Mouse (Mus musculus): ENCODE data around the gene Olfr229. TPM values are rescaled to one million over a fixed set of nuclear protein-coding genes. Genes with fewer than 3 reads are reported as not detected.
A peak's percentile ranks its signal among the peaks of the same experiment; 100 is the strongest.
"Not testable (repeated sequence)": the region's sequence is repeated elsewhere in the genome, so short reads cannot be mapped to it uniquely, and the experiment has no call there.

Gene Olfr229
- not detected in 2 replicates for polyA plus RNA-seq (2015; fragmentation: Nextera tagmentation; extraction: Ambion mirVana)

DNA sequence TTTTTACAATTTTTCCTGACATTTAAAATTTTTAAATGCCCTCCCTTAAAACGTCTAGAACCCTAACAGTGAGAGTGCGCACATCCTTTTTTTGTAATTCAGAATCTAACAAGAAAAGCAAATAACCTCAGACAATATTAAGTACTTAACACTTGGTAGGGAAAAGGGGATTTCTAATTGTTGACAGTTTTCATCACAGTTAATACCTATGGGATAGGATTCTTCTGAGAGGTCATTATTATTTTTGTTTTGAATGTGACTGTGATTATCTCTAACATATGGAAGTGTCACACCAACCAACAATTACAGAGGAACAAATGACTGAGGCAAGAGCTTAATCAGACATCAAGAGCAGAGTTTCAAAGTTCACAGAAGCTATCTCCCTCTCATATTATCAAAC is at the start of gene Olfr229:
Gene Olfr229 (plus strand): TSS at position 301 of the 400 bp plus-strand sequence.
- no peak within 1 kb of the TSS for H3K4me2 ChIP-seq

DNA sequence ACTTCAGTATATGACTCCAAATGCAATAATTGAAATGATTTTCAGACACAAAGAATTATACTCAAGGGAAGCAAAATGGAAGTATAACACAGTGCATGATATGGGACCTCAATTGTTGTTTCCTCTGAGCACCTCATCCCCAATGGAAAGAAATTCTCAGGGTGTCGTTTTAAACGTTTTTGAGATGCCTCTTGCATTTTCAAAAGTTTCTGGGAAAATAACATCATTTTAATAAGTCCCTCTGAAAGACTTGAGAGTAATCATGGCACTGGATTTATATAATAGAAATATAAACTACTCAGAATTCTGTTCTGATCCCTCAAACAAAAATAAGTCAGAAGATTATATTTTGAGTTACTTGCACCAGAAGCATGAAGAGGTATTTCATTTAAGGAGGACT is 41.0 kb upstream of the Olfr229 start, which contains the start of gene Olfr972:
Gene Olfr972 (plus strand): TSS at position 301 of the 400 bp plus-strand sequence.
- H3K9ac ChIP-seq: no peak within 1 kb of the TSS
- no peaks in the 10 kb centered on the region for H3K4me1 ChIP-seq (replicated peaks)
- no peaks in the 10 kb centered on the region for H3K9me3 ChIP-seq
- no peak within 1 kb of the TSS for H3K4me2 ChIP-seq
- 73% methylated on average over 2 of the region's 2 CpGs for WGBS
- H3K27me3 ChIP-seq: no peaks in the 10 kb centered on the region
- no peak for ATAC-seq (ENCODE audit: low FRiP score)
- H3K27ac ChIP-seq: no peak within 1 kb of the TSS
- H3K36me3 ChIP-seq: no peaks in the 10 kb centered on the region
- no peak within 1 kb of the TSS for H3K4me3 ChIP-seq

More for the DNA sequence above, at the start of gene Olfr229:
- no peak for ATAC-seq (ENCODE audit: low FRiP score)
- Histone ChIP-seq H3K27ac (no peak within 1 kb of the TSS), H3K9ac (no peak within 1 kb of the TSS), H3K27me3 (no peaks in the 10 kb centered on the region), H3K9me3 (no peaks in the 10 kb centered on the region), H3K4me1 (replicated peaks) (no peaks in the 10 kb centered on the region), H3K36me3 (no peaks in the 10 kb centered on the region), H3K4me3 (no peak within 1 kb of the TSS)
- WGBS: 80% methylated on average over 2 of the region's 2 CpGs

DNA sequence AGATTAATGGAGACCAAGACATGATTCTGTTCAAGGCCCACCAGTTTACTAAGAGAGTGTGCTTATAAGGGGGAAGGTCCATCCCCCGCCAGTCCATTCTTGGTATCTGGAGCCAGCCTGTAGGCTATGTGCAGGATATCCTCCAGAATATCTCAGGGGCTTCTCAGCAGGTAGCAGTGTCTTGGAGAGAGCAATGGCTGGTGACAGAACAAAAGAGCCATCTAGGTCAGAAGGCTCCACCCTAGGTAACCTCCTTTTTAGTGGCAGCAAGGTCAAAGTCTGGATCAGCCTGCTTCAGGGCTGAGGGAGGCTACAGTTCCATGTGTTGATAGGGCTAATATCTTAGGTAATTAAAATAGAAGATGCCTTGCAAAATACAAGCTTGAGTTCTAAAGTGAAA is 35.1 kb upstream of the Olfr229 start:
- H3K9ac ChIP-seq; ATAC-seq (ENCODE audit: low FRiP score); H3K4me1 ChIP-seq (replicated peaks); H3K27ac ChIP-seq; H3K4me2 ChIP-seq; H3K36me3 ChIP-seq; H3K9me3 ChIP-seq; H3K4me3 ChIP-seq; H3K27me3 ChIP-seq: not testable (repeated sequence)
- WGBS: 88% methylated on average over 1 of the region's 1 CpGs

DNA sequence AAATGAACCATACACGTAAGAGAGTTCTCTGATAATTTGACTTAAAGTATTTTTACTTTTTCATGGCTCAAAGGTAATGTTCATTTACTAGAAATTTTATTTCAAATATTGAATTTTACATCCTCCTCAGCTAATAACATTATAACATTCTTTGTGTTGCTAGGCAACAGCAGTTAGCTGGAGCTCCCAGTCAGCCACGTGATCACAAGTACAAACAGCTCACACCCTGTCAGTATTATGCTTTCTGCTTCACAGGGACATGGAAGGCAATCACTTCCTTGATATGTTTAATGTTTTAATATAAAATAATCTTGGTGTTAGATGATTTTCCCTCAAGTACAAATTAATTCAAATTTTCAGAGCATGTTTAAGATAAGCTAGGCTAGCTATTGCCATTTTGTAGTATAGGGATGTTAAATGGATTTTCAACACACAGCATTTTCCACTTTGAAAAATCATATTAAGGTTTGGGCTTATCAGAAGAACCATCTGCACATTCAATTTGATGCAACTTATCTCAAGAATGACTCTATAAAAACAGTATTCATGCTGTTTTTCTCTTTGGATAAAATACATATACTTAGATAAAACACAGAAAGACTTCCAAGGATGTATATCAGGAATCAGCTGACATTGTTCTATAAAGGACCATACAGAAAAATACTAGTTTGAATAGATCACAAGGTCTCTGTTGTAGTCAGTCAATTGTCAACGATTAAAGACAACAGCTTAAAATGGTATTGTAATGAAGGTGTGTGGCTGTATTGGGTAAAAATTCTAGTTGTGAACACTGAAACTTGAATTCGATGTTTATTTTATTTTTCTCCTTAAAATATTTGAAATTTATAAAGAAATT is 29.4 kb upstream of the Olfr229 start:
- H3K36me3 ChIP-seq; H3K4me3 ChIP-seq; H3K9ac ChIP-seq; H3K27me3 ChIP-seq; H3K27ac ChIP-seq; H3K9me3 ChIP-seq; H3K4me2 ChIP-seq; H3K4me1 ChIP-seq (replicated peaks): not testable (repeated sequence)
- WGBS: no CpG with 5 or more reads among the region's 4 CpGs
- ATAC-seq (ENCODE audit: low FRiP score): peak; percentile 87

DNA sequence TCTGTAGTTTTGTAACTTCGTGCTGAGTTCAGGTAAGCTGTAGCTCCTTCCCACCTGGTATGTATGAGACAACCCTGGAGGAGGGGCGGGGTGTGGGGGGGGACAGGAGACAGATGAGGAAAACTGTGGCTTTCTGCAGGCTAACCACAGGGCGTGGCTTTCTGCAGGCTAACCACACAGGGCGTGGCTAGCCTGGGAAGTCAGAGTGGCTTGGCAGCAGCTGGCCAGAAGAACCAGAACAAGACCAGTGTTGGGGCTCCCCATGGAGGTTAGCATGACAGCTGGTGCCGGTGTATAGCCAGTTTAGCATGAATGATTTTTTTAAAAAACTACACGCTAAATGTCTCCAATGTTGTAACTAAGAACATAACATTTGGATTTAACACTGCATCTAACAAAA is 2.0 kb upstream of the Olfr229 start:
- WGBS: 77% methylated on average over 6 of the region's 6 CpGs
- Histone ChIP-seq H3K4me1 (replicated peaks) (no peaks in the 10 kb centered on the region), H3K36me3 (no peaks in the 10 kb centered on the region), H3K9ac (no peak overlapping the region), H3K4me3 (no peak overlapping the region), H3K27ac (no peak overlapping the region), H3K27me3 (no peaks in the 10 kb centered on the region), H3K4me2 (no peak overlapping the region), H3K9me3 (no peaks in the 10 kb centered on the region)
- ATAC-seq (ENCODE audit: low FRiP score): no peak

DNA sequence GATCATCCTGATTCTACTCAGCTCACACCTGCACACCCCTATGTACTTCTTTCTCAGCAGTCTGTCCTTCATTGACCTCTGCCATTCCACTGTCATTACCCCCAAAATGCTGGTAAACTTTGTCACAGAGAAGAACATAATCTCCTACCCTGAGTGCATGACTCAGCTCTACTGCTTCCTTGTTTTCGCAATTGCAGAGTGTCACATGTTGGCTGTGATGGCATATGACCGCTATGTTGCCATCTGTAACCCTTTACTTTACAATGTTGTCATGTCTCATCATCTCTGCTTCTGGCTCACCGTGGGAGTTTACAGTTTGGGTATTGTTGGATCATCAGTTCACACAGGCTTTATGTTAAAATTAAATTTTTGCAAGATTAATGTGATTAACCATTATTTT is 2.8 kb downstream of the Olfr229 start:
- Histone ChIP-seq H3K4me2 (no peak overlapping the region), H3K27me3 (no peaks in the 10 kb centered on the region), H3K9ac (no peak overlapping the region), H3K36me3 (no peaks in the 10 kb centered on the region), H3K4me3 (no peak overlapping the region), H3K9me3 (no peaks in the 10 kb centered on the region), H3K27ac (no peak overlapping the region), H3K4me1 (replicated peaks) (no peaks in the 10 kb centered on the region)
- 93% methylated on average over 3 of the region's 3 CpGs for WGBS
- no peak for ATAC-seq (ENCODE audit: low FRiP score)

DNA sequence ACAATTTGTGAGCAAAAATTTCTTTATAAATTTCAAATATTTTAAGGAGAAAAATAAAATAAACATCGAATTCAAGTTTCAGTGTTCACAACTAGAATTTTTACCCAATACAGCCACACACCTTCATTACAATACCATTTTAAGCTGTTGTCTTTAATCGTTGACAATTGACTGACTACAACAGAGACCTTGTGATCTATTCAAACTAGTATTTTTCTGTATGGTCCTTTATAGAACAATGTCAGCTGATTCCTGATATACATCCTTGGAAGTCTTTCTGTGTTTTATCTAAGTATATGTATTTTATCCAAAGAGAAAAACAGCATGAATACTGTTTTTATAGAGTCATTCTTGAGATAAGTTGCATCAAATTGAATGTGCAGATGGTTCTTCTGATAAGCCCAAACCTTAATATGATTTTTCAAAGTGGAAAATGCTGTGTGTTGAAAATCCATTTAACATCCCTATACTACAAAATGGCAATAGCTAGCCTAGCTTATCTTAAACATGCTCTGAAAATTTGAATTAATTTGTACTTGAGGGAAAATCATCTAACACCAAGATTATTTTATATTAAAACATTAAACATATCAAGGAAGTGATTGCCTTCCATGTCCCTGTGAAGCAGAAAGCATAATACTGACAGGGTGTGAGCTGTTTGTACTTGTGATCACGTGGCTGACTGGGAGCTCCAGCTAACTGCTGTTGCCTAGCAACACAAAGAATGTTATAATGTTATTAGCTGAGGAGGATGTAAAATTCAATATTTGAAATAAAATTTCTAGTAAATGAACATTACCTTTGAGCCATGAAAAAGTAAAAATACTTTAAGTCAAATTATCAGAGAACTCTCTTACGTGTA is 21.1 kb downstream of the Olfr229 start:
- H3K4me2 ChIP-seq; H3K9me3 ChIP-seq; H3K4me1 ChIP-seq (replicated peaks); H3K4me3 ChIP-seq; H3K36me3 ChIP-seq; H3K27me3 ChIP-seq; H3K27ac ChIP-seq; H3K9ac ChIP-seq: not testable (repeated sequence)
- peak; percentile 87 for ATAC-seq (ENCODE audit: low FRiP score)
- no CpG with 5 or more reads among the region's 4 CpGs for WGBS

DNA sequence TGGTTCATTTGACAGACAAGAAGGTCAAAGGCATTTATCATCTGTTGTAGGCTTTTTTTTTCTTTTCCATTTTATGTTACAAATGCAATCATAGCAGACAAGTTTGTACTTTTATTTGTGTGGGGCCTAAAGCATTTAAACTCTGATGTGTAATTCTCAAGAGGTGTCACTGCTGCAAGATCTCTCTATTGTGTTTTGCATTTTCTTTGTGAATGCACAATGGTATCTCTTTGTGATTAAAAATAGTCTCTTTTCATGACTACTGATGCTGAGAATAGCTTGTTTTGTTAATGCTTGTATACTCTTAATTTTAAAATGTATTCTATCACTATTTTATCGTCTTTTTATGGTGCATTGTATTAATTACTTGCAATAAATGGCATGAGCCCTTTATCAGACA is 21.7 kb downstream of the Olfr229 start:
- not testable (repeated sequence) for H3K27ac ChIP-seq; H3K9me3 ChIP-seq; H3K4me2 ChIP-seq; H3K4me1 ChIP-seq (replicated peaks); H3K27me3 ChIP-seq; H3K36me3 ChIP-seq; H3K4me3 ChIP-seq; H3K9ac ChIP-seq
- ATAC-seq (ENCODE audit: low FRiP score): peak; percentile 13; the same call in 1 of the 2 replicates
- WGBS: 55% methylated on average over 1 of the region's 1 CpGs

DNA sequence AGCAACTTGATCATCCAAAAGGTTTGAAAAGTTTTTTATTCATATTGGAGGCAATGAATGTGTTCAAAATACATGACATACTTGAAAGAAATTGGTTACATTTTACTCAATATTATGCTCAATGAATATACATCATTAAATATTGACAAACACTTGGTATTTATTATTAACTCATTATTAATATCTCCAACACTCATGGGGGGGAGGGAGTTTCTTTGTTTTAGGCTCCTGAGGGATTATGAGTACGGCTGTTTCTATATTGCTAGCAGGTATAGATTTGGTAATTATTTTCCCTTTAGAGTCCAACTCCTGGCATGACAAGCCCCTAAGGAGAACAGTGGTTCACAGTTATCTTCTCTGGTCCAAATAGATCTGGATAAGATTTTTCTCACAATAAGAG is 30.1 kb downstream of the Olfr229 start, which contains the start of gene Olfr974:
Gene Olfr974 (plus strand): TSS at position 301 of the 400 bp plus-strand sequence.
- H3K4me3 ChIP-seq: no peak within 1 kb of the TSS
- ATAC-seq (ENCODE audit: low FRiP score): no peak
- WGBS: 83% methylated on average over 1 of the region's 1 CpGs
- no peaks in the 10 kb centered on the region for H3K4me1 ChIP-seq (replicated peaks)
- no peak within 1 kb of the TSS for H3K4me2 ChIP-seq
- H3K9ac ChIP-seq: no peak within 1 kb of the TSS
- no peak within 1 kb of the TSS for H3K27ac ChIP-seq
- peaks cover 2% of the 10 kb centered on the region; the same call in 1 of the 2 replicates for H3K9me3 ChIP-seq
- H3K36me3 ChIP-seq: no peaks in the 10 kb centered on the region
- H3K27me3 ChIP-seq: no peaks in the 10 kb centered on the region

DNA sequence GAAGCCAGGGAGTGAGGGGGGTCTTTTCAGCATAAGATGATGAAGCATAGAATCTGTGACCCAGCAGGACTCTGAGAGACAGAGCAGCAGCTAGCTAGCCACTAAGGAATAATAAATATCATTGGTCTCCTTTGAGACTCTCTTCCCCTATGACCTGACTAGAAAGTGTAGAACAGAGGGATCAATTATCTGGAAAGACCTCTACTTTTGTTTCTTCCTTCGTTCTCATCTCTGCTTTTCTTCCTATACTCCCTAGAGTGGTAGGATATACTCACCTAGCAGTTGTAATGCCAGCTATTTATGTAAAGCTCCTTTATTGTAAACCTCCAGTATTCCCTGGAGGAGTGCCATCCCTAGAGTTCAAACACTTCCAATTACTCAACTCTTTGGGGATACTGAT is 44.8 kb downstream of the Olfr229 start, which contains the start of gene Olfr975:
Gene Olfr975 (minus strand): TSS at position 101 of the 400 bp plus-strand sequence.
- Histone ChIP-seq H3K4me3 (no peak within 1 kb of the TSS), H3K27ac (no peak within 1 kb of the TSS), H3K36me3 (no peaks in the 10 kb centered on the region), H3K4me2 (no peak within 1 kb of the TSS), H3K9me3 (no peaks in the 10 kb centered on the region), H3K27me3 (no peaks in the 10 kb centered on the region), H3K4me1 (replicated peaks) (no peaks in the 10 kb centered on the region), H3K9ac (no peak within 1 kb of the TSS)
- WGBS: 67% methylated on average over 1 of the region's 1 CpGs
- no peak for ATAC-seq (ENCODE audit: low FRiP score)

DNA sequence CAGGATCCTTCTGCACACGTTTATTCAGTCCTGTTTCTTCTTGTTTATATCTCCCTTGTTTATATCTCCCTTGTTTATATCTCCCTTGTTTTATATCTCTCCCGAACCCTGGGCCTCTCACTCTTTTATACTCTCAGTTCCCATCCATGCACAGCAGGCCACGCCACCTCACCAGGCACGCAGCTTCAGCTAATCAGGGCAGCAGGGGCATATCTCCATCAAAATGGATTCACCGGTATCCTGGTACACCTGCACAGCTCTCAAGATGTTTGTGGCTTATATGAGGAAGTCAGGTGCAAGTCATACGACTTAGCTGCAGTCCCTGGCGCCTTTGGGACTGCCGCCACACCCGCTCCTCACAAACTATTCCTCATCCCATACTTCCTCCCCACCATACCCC is 53.9 kb downstream of the Olfr229 start, which contains the start of gene Olfr976:
Gene Olfr976 (minus strand): TSS at position 101 of the 400 bp plus-strand sequence.
- H3K36me3 ChIP-seq; H3K27ac ChIP-seq; H3K9me3 ChIP-seq; H3K9ac ChIP-seq; H3K4me3 ChIP-seq; H3K4me2 ChIP-seq; H3K27me3 ChIP-seq; ATAC-seq (ENCODE audit: low FRiP score); H3K4me1 ChIP-seq (replicated peaks): not testable (repeated sequence)
- WGBS: 79% methylated on average over 8 of the region's 9 CpGs
